Mouse (Mus musculus): ENCODE results near the gene Ascl3. TPM values are rescaled to one million over a fixed set of nuclear protein-coding genes. Genes with fewer than 3 reads are reported as not detected.

Gene Ascl3
- polyA plus RNA-seq, 1 experiment from 2014 or later, result not detected

DNA sequence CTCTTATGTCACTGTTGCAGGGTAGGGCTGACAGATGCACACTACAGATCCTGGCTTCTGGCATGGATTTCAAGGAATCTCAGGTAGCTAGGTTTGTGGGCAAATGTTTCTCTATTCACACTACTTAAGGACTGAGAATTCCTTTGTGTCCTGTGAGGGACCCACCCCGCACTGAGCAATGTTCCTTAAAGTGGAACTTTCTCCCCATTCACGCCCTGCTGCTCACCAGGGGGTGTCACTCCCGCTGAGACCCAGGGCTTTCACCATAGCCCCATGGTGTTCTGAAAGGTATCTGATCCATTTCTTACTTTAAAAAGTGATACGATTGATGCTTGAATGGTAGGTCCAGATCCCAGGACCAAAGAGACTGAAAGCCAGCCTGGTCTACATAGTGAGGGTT lies 28.8 kb downstream of the Ascl3 start:
- no peaks in the 10 kb centered on the region for H3K36me3 ChIP-seq (ENCODE audit: insufficient read depth)
- H3K27me3 ChIP-seq (ENCODE audit: insufficient read depth, low read length), result no peaks in the 10 kb centered on the region
- H3K4me2 ChIP-seq, result peak overlapping the region; percentile 82
- H3K4me3 ChIP-seq (ENCODE audit: low read depth, low read length), result peak overlapping the region; percentile 70
- ATAC-seq (ENCODE audit: insufficient read depth) (no peak), DNase-seq (no peak)
- no peak overlapping the region for H3K27ac ChIP-seq (ENCODE audit: low read depth)
- H3K4me1 ChIP-seq (ENCODE audit: insufficient read depth), result peaks cover 16% of the 10 kb centered on the region; the same call in 1 of the 2 replicates
- no peak overlapping the region for H3K9ac ChIP-seq
- WGBS, result 42% methylated on average over 4 of the region's 4 CpGs
- H3K9me3 ChIP-seq (ENCODE audit: low read depth, low read length), result no peaks in the 10 kb centered on the region
- no peak for TF ChIP-seq CTCF (IDR thresholded peaks at IDR 0.05; ENCODE audit: low read depth)

DNA sequence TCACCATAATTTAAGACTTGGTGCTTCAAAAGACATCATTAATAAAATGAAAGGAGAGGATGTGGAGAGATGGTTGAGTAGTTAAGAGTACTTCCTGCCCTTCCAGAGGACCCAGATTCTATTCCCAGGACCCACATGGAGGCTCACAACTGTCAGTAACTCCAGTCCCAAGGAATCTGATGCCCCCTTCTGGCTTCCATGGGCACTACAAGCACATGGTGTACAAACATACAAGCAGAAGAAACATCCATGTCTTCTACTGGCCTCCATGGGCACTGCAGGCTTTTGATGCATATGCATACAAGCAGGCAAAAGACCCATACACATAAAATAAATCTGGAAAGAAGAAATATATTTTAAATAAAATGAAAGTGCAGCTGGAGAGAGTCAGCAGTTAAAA lies 31.3 kb downstream of the Ascl3 start:
- no peak overlapping the region for H3K4me2 ChIP-seq
- no peaks in the 10 kb centered on the region for H3K27me3 ChIP-seq (ENCODE audit: insufficient read depth, low read length)
- H3K36me3 ChIP-seq (ENCODE audit: insufficient read depth), result no peaks in the 10 kb centered on the region
- no peak for DNase-seq
- TF ChIP-seq CTCF (IDR thresholded peaks at IDR 0.05; ENCODE audit: low read depth), result peak; percentile 32
- H3K4me3 ChIP-seq (ENCODE audit: low read depth, low read length), result no peak overlapping the region
- no peaks in the 10 kb centered on the region for H3K9me3 ChIP-seq (ENCODE audit: low read depth, low read length)
- H3K9ac ChIP-seq, result no peak overlapping the region
- peaks cover 14% of the 10 kb centered on the region; the same call in 1 of the 2 replicates for H3K4me1 ChIP-seq (ENCODE audit: insufficient read depth)
- no peak overlapping the region for H3K27ac ChIP-seq (ENCODE audit: low read depth)
- ATAC-seq (ENCODE audit: insufficient read depth), result no peak

DNA sequence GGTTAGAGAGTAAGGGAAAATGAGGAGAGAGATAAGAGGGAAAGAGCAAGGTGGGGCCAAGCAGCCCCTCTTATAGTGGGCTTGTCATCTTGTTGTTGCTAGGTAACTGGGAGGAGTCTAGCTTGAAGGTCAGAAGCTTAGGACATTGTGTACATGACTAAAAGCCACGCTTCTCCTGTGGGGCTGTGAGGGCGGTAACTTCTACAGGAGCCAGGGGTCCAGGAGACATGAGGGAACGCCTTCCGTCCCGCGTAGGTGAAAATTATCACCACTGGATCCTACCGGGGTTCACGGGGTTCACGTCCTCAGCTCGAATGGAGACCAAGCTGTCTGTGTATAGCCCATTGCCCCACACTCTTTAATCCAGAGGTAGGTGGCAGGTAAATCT lies 36.2 kb downstream of the Ascl3 start:
- Histone ChIP-seq H3K4me3 (ENCODE audit: low read depth, low read length) (no peak overlapping the region), H3K27ac (ENCODE audit: low read depth) (no peak overlapping the region), H3K27me3 (ENCODE audit: insufficient read depth, low read length) (no peaks in the 10 kb centered on the region), H3K9ac (no peak overlapping the region), H3K9me3 (ENCODE audit: low read depth, low read length) (no peaks in the 10 kb centered on the region), H3K36me3 (ENCODE audit: insufficient read depth) (no peaks in the 10 kb centered on the region), H3K4me1 (ENCODE audit: insufficient read depth) (no peaks in the 10 kb centered on the region), H3K4me2 (no peak overlapping the region)
- 91% methylated on average over 10 of the region's 10 CpGs for WGBS
- no peak for DNase-seq
- ATAC-seq (ENCODE audit: insufficient read depth), result no peak
- TF ChIP-seq CTCF (IDR thresholded peaks at IDR 0.05; ENCODE audit: low read depth), result no peak

GRCm38 (mm10) chr7:109694576-109695338 lies 36.8 kb downstream of the Ascl3 start:
- ATAC-seq (ENCODE audit: insufficient read depth), result no peak

GRCm38 (mm10) chr7:109690961-109691360 lies 40.6 kb downstream of the Ascl3 start:
- DNase-seq, result peak; percentile 87
- ATAC-seq (ENCODE audit: insufficient read depth), result peak; percentile 36; the same call in 1 of the 2 replicates
- Histone ChIP-seq H3K36me3 (ENCODE audit: insufficient read depth) (no peaks in the 10 kb centered on the region), H3K9me3 (ENCODE audit: low read depth, low read length) (no peaks in the 10 kb centered on the region), H3K4me1 (ENCODE audit: insufficient read depth) (peaks cover 4% of the 10 kb centered on the region; the same call in 1 of the 2 replicates), H3K4me3 (ENCODE audit: low read depth, low read length) (no peak overlapping the region), H3K9ac (no peak overlapping the region), H3K4me2 (no peak overlapping the region), H3K27ac (ENCODE audit: low read depth) (no peak overlapping the region; the same call in 1 of the 2 replicates), H3K27me3 (ENCODE audit: insufficient read depth, low read length) (no peaks in the 10 kb centered on the region)
- WGBS, result 43% methylated on average over 5 of the region's 5 CpGs
- TF ChIP-seq CTCF (IDR thresholded peaks at IDR 0.05; ENCODE audit: low read depth), result no peak

More at GRCm38 (mm10) chr7:109694576-109695338, 36.8 kb downstream of the Ascl3 start:
- Histone ChIP-seq H3K9ac (no peak overlapping the region), H3K4me2 (no peak overlapping the region), H3K4me1 (ENCODE audit: insufficient read depth) (no peaks in the 10 kb centered on the region), H3K27ac (ENCODE audit: low read depth) (no peak overlapping the region), H3K36me3 (ENCODE audit: insufficient read depth) (no peaks in the 10 kb centered on the region), H3K4me3 (ENCODE audit: low read depth, low read length) (no peak overlapping the region), H3K27me3 (ENCODE audit: insufficient read depth, low read length) (no peaks in the 10 kb centered on the region), H3K9me3 (ENCODE audit: low read depth, low read length) (no peaks in the 10 kb centered on the region)
- TF ChIP-seq CTCF (IDR thresholded peaks at IDR 0.05; ENCODE audit: low read depth), result no peak
- no peak for DNase-seq
- WGBS, result 85% methylated on average over 13 of the region's 13 CpGs

- WGBS, result 85% methylated on average over 3 of the region's 3 CpGs
- no peaks in the 10 kb centered on the region for H3K36me3 ChIP-seq (ENCODE audit: insufficient read depth)
- ATAC-seq (ENCODE audit: insufficient read depth), result no peak
These were observed 41.4 kb downstream of the Ascl3 start for GRCm38 (mm10) chr7:109690101-109690500.

GRCm38 (mm10) chr7:109686585-109687128 lies 44.9 kb downstream of the Ascl3 start:
- Histone ChIP-seq H3K4me3 (ENCODE audit: low read depth, low read length) (no peak overlapping the region), H3K36me3 (ENCODE audit: insufficient read depth) (no peaks in the 10 kb centered on the region), H3K4me2 (0 out of 2 replicates have a peak overlapping the region, but pooled peaks have one; percentile 18), H3K27ac (ENCODE audit: low read depth) (peak overlapping the region; percentile 54; the same call in 1 of the 2 replicates), H3K4me1 (ENCODE audit: insufficient read depth) (peaks cover 4% of the 10 kb centered on the region; the same call in 1 of the 2 replicates), H3K9me3 (ENCODE audit: low read depth, low read length) (no peaks in the 10 kb centered on the region), H3K9ac (no peak overlapping the region), H3K27me3 (ENCODE audit: insufficient read depth, low read length) (no peaks in the 10 kb centered on the region)
- WGBS, result 19% methylated on average over 9 of the region's 9 CpGs
- peak; percentile 57 for DNase-seq
- ATAC-seq (ENCODE audit: insufficient read depth), result peak; percentile 62; the same call in 1 of the 2 replicates
- no peak for TF ChIP-seq CTCF (IDR thresholded peaks at IDR 0.05; ENCODE audit: low read depth)

More at GRCm38 (mm10) chr7:109690101-109690500, 41.4 kb downstream of the Ascl3 start:
- H3K9ac ChIP-seq, result no peak overlapping the region
- no peak overlapping the region for H3K4me2 ChIP-seq
- H3K9me3 ChIP-seq (ENCODE audit: low read depth, low read length), result no peaks in the 10 kb centered on the region
- peak; percentile 61 for TF ChIP-seq CTCF (IDR thresholded peaks at IDR 0.05; ENCODE audit: low read depth)
- DNase-seq, result no peak
- peaks cover 4% of the 10 kb centered on the region; the same call in 1 of the 2 replicates for H3K4me1 ChIP-seq (ENCODE audit: insufficient read depth)
- H3K27me3 ChIP-seq (ENCODE audit: insufficient read depth, low read length), result no peaks in the 10 kb centered on the region
- H3K4me3 ChIP-seq (ENCODE audit: low read depth, low read length), result no peak overlapping the region
- no peak overlapping the region for H3K27ac ChIP-seq (ENCODE audit: low read depth)

All from lung, embryonic 14.5 days (tissue).